Mouse (Mus musculus) CD4-positive, CD25-positive, alpha-beta regulatory T cell, adult 9 weeks (primary cell): ENCODE measurements around the gene Gatad1. TPM values are rescaled to one million over a fixed set of nuclear protein-coding genes. Genes with fewer than 3 reads are reported as not detected.

Experiments
- polyA plus RNA-seq: library from polyadenylated mRNA; unstranded; fragments of 100-300 nt; shearing (Covaris generic); gene quantifications from one replicate; pipeline ENCODE4 v1.2.1, GENCODE M21; 2017

Gatad1 gene
- polyA plus RNA-seq: 7.2 TPM

GRCm38 (mm10) chr5:3657085-3657484 lies at the start of gene Gatad1:
Gene Gatad1 (minus strand): TSS chr5:3657185.

GRCm38 (mm10) chr5:3650881-3651280 lies 6.1 kb downstream of the Gatad1 start, which contains the start of gene Tmbim7:
Gene Tmbim7 (plus strand): TSS chr5:3651181.

GRCm38 (mm10) chr5:3596399-3596766 lies 60.6 kb downstream of the Gatad1 start, which contains the start of gene Rbm48:
Gene Rbm48 (minus strand): TSS chr5:3596585.

GRCm38 (mm10) chr5:3595693-3596398 lies 61.1 kb downstream of the Gatad1 start, which contains the start of gene Pex1:
Gene Pex1 (plus strand): TSS chr5:3596066.

Other genes starting within 250 kb of the Gatad1 start
- 40.9 TPM for gene Fam133b, start 113.4 kb downstream of the Gatad1 start, polyA plus RNA-seq
- gene 1700109H08Rik, start 85.6 kb downstream of the Gatad1 start, polyA plus RNA-seq: 10.3 TPM
- gene Pex1, start 61.1 kb downstream of the Gatad1 start, polyA plus RNA-seq: 16.4 TPM
- gene Rbm48, start 60.6 kb downstream of the Gatad1 start, polyA plus RNA-seq: 39.3 TPM
- gene Tmbim7, start 6.0 kb downstream of the Gatad1 start, polyA plus RNA-seq: not detected
- gene Ankib1, start 145.7 kb upstream of the Gatad1 start, polyA plus RNA-seq: 8.6 TPM
- 96.1 TPM for gene Krit1, start 146.0 kb upstream of the Gatad1 start, polyA plus RNA-seq
- gene Lrrd1, start 188.0 kb upstream of the Gatad1 start, polyA plus RNA-seq: 0.25 TPM
- 26.9 TPM for gene Mterf1a, start 236.7 kb upstream of the Gatad1 start, polyA plus RNA-seq